Mouse (Mus musculus) right cerebral cortex, adult 2 months (tissue): ENCODE data around the gene Gkn2.

ENCODE experiments used
- DNase-seq, 2 experiments: peaks; one replicate each; pipeline ENCODE4 v3.0.0; 2021 to 2022; ENCODE audit warnings: low spot score in 2 of 2

The Gkn2 gene

DNA sequence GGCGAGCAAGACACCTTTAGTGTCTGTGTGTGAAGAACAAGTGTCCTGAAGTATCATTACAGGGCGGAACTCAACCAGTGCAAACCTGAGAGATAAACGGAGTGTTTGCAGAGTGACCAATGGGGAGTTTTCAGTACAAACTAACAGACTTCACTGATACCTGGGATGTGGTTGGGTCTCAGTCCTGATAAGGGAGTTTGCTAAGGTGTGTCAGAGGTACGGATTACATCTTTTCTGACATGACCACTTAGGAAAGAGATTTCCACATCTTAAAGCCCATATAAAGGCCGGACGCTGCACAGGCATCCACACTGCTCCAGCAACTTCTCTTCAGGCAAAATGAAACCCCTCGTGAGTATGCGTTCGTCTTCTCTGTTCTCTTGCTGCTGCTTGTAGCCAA is at the start of gene Gkn2:
Gkn2 (plus strand) TSS at position 301 of the 400 bp plus-strand sequence.
- DNase-seq = no peak

GRCm38 (mm10) chr6:87323381-87323780 is 49.8 kb upstream of the Gkn2 start:
- peak; percentile 38 to 47 for DNase-seq

- DNase-seq = no peak
Measured at GRCm38 (mm10) chr6:87326932-87327331, 46.2 kb upstream of the Gkn2 start.

DNA sequence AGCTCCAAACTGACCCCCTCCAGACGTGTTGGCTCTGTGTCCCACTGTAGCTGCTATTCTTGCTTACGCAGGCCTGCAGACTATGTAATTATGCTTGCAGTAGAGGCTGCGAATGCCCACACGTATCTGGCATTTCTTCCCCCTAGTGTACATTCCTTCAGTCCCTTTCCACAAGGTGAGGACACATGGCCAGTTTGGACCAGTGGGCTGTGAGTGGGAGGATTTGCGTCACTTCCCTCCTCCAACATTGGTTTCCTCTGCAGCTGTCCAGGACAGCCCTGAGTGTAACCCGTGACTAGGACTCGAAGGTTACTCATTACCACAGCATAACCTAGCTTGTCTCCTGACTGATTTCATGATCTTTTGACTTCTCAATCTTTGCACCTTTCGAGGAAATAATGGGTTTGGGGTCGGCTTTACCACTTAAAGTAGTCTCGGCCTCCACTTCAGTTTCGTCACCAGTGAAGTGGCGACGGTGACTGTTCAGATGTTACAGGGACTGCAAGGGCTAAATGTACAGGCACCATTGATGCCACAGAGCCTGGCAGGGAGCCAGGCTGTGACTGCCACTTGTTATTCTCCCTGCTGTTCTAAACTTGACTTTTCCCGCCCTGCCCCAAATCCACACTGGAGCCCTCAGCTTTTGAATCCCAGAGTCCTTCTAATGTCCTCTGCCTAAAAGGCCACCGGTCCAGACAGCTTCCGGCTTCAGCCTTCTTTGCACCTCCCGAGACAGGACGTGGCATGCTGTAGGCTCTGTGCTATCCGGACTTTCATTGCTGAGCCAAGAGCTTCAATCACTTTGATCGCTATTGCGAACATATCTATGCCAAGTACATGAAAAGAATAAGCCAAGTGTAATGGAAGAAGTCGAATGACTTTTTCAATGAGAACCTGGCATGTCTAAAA is 44.6 kb upstream of the Gkn2 start:
- peak; percentile 10 to 26 for DNase-seq

- no peak for DNase-seq
Measured at GRCm38 (mm10) chr6:87332380-87332779, 40.8 kb upstream of the Gkn2 start.

DNA sequence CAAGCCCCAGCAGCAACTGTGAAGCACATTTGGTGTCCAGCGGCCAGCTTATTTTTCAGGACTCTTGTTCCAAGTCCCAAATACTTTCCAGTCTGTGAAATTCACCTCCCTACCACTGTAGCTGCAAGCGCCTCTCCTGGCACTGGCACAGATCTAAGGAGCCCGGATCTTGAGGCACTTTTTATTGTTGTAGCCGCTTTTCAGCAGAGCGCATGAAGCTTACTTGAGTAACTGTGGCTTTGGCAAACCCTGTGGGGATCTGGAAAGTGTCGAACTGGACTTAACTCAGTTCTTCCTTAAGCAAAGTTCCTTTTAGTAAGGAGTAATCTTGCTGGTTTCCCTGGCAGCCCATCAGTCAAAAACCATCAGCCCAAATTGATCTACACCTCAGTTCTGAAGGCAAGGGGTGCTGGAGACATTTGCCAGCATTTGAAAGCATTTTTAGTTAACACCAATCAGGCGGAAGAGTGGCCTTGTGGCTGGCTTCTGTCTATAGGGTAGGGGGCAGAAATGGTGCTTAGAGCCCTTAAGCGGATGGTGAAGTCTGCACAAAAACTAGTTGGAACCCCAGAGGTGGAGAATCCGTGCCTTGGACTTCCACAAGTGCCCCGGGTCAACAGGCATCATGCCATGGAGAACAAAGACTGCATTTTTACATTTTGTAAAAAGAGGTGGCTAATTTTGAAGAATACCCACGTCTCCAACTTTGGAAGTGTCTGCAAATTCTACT is 38.6 kb upstream of the Gkn2 start:
- peak; percentile 46 to 62 for DNase-seq

DNA sequence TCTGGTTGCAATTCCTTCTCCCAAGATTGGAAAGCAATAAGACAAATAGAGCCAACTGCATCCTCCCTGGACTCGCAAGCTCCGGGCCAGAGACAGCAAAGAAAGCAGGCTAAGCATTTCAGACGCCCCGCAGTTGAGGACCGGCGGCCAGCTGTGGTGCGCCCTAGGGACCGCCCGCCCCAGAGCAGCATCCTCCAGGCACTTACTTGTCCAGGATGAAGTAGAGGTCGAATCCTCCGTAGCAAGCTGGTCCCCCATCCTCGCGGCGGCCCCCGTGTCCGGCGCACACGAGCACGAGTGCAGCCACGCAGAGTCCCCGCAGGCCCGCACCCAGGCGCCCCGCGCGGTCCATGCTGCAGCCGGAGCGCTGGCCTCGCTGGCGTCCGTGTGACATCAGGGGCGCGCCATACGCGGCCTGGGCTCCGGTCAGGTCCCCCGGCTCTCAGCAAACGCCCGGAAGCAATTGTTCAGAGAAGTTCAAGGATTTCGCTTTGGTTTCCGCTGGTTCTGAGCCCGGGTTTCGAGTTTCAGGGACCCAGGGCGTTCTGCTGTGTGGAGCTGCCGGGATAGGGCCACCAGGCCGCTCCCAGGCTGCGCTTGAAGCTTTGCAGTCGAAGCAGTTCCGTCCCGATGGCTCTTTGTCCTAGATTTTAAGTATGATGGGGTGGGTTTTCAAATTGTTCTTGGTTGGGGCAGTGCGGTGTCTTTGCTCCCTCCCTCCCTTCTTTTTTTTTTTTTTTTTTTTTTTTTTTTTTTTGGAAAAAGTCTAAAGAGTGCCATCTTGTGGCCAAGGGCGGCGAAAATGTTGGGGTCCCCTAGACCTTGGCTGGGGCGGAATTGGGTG is 37.8 kb upstream of the Gkn2 start, which contains the start of gene Antxr1:
Antxr1 (minus strand) TSS at position 731 of the 844 bp plus-strand sequence.
- peak; percentile 46 to 51 for DNase-seq

DNA sequence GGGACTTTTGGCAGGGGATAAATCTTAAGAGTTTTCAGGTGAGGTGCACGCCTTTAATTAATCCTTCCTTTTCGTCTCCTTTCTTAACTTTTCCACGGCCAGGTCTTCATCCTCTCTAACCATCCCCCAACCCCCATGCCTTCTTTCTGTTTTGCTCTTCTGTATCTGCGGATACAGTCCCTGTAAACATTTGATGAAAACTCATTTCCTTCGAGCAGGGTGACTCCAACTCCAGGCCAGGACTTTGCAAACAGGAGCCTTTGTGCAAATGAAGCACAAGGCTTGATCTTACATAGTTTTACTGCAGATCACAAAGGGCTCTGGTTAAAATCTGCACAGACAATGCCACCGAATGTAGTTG is 37.2 kb upstream of the Gkn2 start:
- DNase-seq = no peak

DNA sequence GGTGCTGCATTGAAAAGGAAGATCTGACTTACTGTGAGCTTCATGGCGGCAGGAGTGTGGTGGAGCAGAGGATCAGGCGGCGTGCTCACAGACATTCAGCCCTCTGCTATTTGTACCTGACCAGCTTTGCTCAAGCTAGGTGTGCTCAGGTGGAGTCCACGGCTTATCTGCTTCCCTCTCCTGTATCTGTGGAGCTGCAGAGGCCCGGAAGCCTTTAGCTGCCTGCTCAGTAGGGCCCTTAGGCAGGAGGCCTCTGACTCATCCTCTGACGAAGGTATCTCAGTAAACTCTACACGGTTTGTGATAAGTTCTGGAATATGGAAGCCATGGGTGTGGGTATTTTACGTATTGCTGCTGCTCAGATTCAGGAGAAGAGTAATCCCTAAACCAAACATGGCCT is 22.3 kb upstream of the Gkn2 start, which contains the start of gene Gkn1:
Gkn1 (minus strand) TSS at position 114 of the 400 bp plus-strand sequence.
- no peak for DNase-seq

DNA sequence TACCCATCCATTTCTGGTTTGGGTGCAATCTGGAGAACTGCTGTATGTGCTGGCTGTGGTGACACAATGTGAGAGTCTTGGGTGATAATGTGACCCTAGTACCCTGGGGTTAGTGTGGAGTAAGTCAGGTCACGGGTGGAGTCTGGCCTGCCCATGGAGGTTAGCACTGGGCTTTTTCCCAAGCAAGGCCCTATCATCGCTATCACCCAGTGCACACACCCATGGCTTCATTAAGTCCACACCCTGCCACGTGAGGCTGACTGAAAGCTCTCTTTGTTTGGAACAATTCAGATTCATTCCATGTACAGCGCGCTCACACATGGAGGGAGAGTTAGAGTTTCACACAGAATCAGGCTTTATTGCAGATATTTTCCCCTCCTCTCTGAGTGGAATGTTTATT is 18.7 kb upstream of the Gkn2 start:
- DNase-seq = no peak

GRCm38 (mm10) chr6:87369223-87369622 is 3.9 kb upstream of the Gkn2 start:
- DNase-seq = no peak

- peak; percentile 35 to 52 for DNase-seq
Measured at GRCm38 (mm10) chr6:87383926-87384691, 11.0 kb downstream of the Gkn2 start.

DNA sequence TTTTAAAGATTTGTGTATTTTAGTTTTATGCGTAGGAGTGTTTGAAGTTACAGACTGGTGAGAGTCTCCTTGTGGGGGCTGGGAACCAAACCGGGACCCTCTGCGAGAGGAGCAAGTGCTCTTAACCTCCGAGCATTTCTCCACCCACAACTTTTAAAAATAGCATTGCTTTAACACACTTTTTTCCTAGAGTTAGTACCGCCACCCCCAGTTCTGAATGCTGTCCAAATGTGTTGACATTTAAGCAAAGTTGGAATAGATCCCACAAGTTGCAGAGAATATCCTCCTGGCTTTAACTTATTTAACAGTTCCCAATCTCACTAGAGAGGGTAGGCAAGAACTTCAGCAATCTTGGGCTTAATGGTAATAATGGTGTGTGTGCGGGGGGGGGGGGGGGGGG is 11.6 kb downstream of the Gkn2 start:
- peak; percentile 51 to 55 for DNase-seq

GRCm38 (mm10) chr6:87386203-87386602 is 13.0 kb downstream of the Gkn2 start:
- DNase-seq = peak; percentile 83

DNA sequence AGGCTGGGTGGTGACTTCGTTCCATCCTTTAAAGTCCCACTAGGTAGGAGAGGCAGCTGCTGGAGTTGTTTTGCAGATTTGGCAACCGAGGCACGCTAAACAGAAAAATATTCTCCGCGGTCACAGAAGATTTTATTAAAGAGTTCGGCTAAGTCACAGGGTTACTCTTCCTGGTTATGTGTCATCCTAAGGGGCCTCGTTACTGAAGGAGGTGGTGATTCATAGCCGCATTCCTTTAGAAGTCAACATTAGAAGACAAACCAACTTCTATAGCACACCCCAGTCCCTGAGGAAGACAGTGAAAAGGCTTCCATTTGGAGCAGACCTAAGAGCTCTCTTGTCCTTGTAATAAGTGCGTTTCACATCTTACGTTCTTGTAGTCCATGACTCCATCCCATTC is 13.5 kb downstream of the Gkn2 start:
- no peak for DNase-seq

DNA sequence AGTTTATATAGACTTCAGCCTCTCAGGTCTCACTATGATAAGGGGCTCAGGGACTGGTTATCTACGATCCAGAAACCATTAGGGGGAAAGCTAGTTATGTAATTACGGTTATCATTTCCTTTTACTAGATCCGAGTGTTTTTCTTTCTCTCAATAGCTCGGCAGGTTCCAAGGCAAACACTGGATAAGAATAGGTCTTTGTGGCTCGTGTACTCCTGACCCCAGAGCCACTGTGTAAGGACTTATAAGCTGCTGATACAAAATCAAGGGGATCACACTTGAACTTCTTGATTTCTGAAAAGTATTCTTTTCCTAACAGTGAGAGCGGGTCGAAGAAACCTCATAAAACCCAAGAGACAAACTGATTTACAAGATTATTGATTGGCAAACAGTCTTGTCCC is 15.7 kb downstream of the Gkn2 start, which contains the start of gene Gkn3:
Gkn3 (minus strand) TSS at position 59 of the 400 bp plus-strand sequence.
- DNase-seq = no peak

- DNase-seq = no peak
Measured at GRCm38 (mm10) chr6:87389455-87389989, 16.4 kb downstream of the Gkn2 start.

- no peak for DNase-seq
Measured at GRCm38 (mm10) chr6:87393466-87394205, 20.5 kb downstream of the Gkn2 start.

DNA sequence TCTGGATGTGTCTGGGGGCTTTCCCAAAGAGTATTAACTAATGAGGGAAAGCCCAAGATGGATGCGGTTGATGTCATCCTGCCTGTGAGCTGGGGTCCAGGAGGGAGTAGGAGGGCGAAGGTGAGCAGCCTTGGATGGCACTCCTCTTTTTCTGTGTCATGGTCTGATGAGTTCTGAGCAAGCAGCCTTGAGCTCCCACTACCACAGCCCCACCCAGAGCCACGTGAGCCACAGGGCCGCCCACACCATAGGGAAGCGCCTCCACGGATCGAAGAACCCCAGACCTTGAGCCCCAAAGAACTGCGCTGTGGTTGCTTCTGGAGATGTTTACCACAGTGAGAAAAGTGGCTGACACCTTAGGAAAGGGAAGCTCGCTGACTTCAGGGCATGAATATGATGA is 21.6 kb downstream of the Gkn2 start:
- no peak for DNase-seq

- peak; percentile 81 to 84 for DNase-seq
Measured at GRCm38 (mm10) chr6:87399137-87399536, 26.0 kb downstream of the Gkn2 start.
